Mouse (Mus musculus): ENCODE data around the gene 1700003H04Rik.

Gene 1700003H04Rik

DNA sequence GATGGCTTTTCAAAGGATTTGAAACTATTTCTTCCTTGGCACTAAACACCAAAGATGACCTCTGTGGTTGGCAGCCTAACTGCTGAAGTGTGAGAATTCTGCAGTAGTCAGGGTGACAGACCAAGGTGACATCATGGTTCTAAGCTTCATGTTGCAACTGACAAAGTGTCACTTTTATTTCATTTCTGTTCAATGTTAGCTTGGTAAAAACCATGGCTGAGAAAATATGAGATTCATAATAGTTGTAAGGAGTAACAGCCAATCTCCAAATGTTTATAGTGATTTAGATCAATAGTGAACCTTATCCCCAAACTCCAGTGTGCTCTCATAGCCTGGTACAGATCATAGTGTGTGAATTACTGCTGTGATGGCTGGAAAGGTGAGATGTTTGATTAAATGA lies at the start of gene 1700003H04Rik:
TSS of gene 1700003H04Rik (minus strand) at position 101 of the 400 bp plus-strand sequence.
- no peak for DNase-seq (ENCODE audit: low spot score)

DNA sequence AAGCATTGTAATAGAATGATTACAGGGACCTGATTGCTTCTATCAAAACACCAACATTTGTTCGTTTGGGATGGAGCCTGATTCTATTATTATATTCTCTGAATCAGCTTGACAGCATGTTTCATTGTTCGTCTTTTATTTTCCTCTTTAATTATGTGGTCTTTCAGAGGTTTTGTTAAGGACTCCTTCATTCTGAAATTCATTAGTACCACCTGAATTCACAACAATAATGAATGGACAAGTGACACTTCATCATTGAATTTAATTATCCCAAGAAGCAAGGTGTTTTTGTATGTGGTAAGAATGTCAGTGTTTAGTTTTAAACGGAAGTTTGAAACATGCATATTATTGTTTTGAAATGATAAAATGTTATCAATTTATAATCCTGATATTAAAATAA lies 42.1 kb upstream of the 1700003H04Rik start:
- DNase-seq (ENCODE audit: low spot score): no peak

DNA sequence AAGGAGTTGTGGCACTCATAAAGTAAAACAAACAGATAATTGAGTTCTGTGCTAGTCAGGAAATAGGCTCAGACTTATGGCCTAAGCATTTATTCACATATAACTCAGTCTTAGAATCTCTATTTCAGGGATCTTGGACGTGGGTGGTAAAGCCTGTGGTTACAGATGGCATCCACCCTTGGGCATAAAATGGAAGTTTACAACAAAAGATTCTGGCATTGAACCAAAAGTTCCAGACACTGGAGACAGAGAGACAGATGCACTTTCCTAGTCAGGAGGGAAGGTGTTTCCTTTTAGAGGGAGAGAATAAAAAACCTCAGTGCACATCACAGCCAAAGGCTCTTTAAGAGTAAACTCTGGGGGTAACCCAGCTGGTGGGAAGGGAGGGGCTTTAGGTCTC lies 32.4 kb upstream of the 1700003H04Rik start:
- no peak for DNase-seq (ENCODE audit: low spot score)

DNA sequence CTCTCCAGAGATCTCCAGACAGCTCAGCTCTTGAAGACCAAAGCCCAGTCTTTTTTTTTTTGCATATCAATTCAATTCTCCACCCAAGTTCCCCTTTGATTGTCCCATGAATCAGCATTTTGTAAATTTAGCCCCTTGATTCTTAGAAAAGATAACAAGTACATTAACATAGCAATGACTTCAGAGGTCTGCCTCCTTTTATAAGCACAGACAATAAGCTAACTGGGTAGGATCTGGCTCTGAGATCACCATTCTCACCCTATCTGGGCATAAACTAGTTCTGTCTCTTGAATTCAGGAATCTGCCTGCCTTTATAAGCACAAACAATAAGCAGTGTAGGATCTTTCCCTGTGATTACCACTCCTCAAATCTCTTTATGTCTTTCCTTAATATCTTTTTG lies 29.1 kb upstream of the 1700003H04Rik start:
- no peak for DNase-seq (ENCODE audit: low spot score)

DNA sequence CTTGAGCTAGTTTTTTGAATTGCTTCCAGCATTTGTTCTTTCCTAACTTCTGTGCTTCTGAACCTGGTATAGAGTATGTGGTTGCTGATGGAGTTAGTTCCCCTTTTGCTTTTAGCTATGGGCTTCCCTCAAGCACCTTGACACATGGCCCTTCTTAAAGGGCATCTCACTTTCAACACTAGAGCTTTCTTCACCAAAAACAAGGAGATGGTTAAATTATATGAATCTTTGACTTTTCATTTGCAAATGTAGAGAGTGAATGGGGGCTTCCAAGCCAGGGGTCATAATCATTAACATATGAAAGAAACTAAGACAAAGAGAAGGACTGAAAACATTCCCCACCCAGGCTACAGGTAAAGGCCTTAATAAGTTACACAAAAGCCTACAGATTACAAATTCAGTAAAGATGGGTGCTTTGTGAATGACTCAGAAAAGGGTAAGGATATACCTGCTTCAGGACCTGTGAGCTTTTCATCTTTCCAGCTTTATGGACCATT lies 25.2 kb upstream of the 1700003H04Rik start:
- DNase-seq (ENCODE audit: low spot score): no peak

DNA sequence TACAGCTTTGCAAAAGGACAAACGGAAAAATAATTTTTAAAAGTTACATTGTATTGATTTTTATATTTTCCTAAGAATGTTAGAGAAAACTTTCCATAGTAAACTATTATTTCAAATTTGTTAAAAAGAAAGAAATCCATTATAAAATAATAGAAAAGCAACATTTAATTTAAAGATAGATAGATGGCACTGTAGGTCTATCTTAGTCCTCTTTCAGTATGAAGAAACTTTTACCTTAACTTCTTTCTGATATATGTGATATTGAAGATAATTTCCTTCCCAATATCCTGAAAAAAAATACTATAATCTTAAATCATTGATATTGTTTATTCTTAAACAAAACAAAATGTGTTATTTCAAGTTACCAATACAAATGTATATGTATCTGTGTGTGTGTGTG lies 24.6 kb upstream of the 1700003H04Rik start:
- no peak for DNase-seq (ENCODE audit: low spot score)

DNA sequence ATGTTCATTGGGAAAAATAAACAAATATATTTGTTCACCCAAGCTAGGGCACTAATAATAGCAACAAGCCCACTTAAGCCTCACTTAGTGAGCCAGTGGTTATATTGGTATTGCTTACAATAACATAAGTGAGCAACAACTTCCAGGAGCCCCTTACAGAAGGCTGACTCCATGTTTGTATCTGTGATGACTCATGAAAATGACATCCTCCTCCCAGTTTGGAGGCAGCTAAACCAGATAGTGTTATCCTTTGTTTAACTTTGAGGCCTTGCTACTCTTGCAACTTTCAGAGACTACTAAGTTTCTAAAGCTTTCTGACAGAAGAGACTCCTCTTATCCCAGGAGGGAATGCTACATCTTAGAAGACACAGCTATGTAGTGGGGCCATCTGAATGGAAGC lies 16.9 kb upstream of the 1700003H04Rik start:
- DNase-seq (ENCODE audit: low spot score): no peak

DNA sequence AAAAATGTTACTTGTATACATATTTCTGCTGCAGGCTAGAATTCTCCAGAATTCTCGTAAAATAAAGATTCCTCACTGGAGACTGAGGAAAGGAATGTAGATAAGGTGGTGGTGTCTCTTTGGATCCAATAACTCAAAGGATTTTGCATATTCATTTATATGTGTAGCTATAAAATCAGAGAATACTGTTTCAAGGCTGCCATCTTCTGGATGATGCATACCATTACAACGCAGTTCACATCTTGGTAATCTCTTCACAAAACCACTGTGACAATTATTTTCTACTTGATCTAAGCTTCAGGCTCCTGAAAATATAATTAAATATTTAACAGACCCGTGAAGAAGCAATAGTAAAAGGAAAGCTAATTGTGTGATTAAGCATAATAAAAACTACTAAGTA lies 6.6 kb upstream of the 1700003H04Rik start:
- DNase-seq (ENCODE audit: low spot score): no peak

DNA sequence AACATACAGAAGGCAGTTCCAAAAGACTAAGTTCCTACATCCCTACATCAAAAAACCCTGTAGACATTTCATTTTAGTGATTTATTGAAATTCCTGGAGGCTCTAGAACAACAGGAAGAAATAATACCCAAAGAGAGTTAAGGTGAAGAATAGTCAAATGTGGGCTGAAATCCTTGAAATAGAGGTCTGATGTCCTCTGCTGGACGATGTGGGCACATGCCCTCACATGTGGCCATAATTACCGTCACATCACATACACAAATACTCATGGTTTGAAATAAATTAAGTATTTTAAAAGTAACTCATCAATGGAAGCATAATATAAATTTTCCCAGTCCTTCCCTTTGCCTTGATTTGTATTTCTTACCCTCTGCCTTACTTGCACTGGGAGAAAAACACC lies 4.9 kb upstream of the 1700003H04Rik start:
- no peak for DNase-seq (ENCODE audit: low spot score)

DNA sequence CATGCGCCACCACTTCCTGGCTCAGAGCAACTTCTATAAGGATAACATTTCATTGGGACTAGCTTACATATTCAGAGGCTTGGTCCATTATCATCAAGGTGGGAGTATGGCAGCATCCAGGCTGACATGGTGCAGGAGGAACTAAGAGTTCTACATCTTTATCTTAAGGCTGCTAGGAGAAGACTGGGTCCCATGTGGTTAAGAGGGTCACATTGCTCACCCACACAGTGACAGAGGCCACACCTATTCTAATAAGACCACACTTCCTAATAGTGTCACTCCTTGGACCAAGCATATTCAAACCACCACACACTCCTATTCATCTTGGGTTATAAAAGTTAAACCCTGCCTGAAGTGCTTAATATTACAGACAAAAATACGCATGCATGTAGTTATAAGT lies 23.6 kb downstream of the 1700003H04Rik start:
- DNase-seq (ENCODE audit: low spot score): no peak

DNA sequence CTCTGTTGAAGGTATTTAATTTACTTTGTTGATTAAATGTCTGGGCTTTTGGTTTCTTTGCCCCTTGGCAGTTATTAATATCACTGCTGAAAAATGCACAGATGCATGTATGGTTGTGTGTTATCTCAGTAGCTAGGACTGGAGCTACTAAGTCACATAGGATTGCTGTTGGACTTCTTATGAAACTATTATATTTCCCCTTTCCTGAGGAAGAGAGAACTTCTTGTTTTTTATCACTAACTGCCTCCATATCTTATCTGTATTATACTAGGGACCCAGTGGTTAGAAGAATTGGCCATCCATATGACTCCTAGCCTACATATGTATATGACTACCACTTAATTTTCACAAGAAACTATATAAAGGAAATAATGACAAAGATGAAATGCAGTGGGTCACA lies 24.9 kb downstream of the 1700003H04Rik start:
- no peak for DNase-seq (ENCODE audit: low spot score)

DNA sequence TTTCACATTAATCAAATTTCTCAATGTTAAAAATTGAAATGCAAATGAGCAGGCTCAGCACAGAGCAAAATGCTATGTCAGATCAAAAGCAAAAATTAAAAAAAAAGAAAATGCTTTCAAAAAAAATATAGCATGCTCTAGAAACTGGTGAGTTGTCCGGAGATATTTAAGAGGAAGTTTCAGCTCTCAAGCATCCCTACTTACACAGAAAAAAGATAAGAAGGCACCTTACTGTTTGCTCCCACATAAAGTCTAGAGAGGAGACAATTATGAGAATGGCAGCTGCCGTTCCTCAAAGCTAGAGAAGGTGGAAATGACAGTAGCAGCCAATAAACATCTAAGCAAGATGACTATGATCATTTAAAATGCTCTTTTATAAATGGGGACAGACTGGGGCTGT lies 25.8 kb downstream of the 1700003H04Rik start:
- no peak for DNase-seq (ENCODE audit: low spot score)

DNA sequence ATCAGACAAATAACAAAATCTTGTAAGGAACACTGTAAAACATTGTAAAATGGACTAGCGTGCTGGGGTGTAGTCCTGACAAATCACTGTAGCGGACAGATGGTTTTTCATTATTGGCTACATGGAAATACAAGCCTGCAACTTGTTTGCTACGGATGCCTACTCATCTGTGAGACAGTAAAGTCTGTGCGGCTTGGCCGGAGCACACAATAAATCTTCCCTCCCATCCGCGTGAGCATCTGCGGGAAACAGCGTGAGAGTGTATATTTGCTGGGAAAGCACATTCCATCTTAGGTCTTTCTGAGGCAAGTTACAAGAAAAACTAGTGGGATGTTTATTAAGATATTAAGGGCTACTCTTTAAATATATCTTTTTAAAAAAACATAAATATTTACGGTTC lies 32.0 kb downstream of the 1700003H04Rik start:
- DNase-seq (ENCODE audit: low spot score): no peak

DNA sequence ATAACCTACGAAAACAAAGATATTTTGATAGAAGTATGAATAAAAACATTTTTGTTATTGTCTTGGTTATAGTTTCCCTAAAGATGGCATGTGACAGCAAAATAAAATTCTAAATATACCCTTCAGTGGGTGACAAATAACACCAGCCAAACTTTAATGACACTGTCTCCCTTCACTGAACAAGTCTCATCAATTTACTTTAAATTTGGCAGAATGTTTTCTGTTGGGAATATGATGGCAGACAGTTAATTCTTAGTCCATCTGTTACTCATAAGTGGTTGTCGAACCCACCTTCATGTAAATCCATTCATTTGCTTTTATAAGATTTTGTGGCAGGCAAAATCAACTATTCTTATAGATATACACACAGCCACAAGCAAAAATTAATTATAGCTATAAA lies 42.6 kb downstream of the 1700003H04Rik start:
- no peak for DNase-seq (ENCODE audit: low spot score)

DNA sequence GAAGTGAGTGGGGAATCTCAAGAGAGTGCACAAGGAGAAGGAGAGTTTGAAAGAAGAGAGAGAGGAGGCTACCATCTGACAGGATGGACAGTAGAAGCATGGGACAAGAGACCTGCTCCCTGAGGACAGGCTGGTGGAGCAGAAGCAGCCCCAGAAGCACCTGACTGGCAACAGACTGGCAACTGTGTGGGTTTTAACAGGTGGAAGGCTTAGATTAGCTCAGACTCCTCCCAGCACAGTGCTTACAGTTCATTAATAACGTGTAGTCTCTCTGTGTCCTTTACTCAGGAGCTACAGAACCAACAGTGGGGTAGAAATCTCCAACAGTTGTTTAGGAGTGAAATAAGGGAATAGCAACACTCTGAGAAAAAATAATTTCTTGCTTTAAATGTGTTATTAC lies 44.3 kb downstream of the 1700003H04Rik start:
- DNase-seq (ENCODE audit: low spot score): no peak

DNA sequence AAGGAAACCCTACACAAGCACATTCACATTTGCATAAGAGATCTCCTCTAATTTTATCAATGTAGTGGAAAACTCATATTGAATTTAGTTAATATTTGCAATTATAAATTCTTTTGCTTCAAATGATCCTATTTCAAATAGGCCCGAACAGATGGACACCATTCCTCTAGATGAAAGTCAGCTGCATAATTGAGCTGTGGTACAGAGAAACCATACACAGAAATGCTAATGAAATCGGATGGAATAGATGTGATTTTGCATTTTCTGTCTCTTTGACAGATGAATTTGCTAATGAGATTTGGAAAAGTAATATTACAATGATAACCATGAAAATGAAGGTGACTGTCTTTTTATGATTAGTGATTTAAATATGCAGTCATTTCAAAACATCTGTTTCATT lies 62.1 kb downstream of the 1700003H04Rik start:
- DNase-seq (ENCODE audit: low spot score): no peak

All from c-Kit-positive CD71-positive TER-119-positive erythroid progenitor cells, embryonic 14.5 days (primary cell).